Mouse (Mus musculus): ENCODE measurements around the gene Gngt2.

Gene Gngt2

DNA sequence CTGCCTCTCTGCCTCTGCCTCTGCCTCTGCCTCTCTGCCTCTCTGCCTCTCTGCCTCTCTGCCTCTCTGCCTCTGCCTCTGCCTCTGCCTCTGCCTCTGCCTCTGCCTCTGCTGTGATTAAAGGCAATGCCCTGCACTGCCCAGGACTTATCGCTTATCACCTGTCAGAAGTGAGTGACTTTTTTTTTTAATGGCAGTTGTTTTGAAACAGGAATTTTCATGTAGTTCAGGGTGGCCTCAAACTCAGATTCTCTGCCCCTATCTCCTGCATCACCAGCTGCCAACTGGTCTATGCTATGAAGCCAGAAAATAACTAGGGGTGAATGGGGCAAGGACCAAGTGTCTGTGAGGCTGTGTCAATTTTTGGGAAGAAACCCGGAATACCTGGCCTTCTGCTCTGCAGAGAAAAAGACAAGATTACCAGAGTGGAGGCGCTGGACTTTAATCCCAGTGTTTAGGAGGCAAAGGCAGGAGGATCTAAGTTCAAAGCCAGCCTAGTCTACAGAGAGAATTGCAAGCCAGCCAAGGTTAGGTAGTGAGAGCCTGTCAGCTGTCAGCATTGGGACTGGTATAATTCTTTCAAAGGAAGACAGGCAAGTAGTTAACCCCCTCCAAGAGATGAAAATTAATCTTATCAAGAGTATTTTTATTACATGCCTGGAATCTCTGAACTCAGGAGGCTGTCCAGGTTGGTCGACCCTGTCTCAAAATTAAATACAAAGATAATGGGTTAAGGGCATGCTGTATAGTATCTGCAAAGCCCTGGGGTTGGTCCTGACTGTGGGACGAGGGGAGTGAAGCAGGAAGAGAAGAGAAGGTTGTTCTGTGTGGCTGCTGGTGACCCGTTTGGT is 10.5 kb upstream of the Gngt2 start:
- no peak for DNase-seq (ENCODE audit: low read depth, low spot score)

DNA sequence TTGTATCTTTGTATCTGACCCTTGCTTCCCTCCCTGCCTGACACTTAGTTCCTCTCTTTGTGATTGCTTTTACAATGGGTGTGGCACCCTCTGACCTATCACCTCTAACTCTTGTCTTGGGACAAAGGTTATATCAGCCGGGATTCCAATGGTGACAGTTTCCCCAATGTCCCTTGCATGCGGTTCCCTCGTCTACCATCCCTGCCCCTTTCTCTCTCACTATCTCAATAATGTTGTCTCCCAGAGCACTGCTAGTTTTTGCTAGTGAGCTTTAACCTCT is 9.9 kb upstream of the Gngt2 start:
- DNase-seq (ENCODE audit: low read depth, low spot score) = peak; percentile 37

DNA sequence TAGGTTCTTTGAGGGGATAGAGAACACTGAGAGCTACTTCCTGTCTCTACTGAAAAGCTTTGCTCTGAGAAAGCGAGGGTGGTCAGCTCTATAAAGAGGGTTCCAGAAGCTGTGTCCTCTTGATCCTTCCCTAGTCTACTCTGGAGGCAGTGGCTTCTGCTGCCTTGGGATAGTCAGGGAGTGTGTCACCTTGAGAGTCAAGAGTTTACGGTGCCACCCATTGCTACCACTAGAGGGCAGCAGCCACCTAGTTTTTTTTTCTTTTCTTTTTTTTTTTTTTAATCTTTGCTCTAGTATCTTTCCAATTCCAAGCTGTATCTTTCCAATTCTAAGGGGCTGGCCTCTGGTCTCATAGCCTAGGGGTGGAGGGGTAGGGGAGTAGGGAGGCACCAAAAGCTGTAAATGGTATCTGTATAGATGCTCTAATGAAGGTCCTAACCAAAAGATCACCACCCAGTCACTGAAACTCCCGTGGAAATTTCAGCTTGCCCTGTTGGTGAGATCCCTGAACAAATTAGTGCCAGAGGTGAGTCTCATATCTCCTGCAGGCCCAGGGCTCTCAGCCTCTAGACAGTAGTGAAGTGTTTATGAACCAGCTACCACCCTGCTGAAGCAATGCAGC is 9.4 kb upstream of the Gngt2 start:
- peak; percentile 76 for DNase-seq (ENCODE audit: low read depth, low spot score)

DNA sequence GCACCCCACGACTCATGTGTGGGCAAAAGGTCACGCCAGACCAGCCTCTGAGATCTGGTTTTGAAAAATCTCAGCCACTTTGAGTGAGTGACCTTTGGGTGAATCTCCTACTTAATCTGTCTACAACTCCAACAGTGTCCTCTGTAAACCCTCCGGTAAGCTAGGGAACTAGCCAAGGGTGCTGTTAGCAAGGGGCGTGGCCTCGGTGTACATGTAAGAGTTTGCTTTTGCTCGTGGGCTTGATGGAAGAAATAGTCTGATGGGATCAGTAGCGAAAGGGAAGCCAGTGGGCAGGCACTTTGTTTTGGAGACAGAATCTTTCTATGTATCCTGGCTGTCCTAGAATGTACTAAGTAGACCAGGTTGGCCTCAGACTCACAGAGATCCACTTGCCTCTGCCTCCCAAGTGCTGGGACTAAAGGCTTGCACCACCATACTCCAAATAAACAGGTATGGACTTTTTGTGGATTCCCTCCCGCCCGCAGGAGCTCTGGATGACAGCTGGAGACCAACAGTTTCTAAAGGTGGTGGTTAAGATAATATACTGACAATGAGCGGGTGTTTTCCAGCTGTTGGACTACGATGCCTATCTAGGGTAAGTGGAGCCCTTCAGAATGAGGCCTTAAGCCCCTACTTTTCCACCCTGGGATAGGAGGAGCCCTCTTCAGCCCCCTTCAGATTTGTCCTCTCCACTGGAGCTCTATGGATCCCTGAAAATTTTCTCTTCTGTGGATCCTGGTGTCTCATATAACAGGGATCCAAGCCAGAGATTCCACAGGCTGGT is 8.6 kb upstream of the Gngt2 start:
- DNase-seq (ENCODE audit: low read depth, low spot score) = no peak

DNA sequence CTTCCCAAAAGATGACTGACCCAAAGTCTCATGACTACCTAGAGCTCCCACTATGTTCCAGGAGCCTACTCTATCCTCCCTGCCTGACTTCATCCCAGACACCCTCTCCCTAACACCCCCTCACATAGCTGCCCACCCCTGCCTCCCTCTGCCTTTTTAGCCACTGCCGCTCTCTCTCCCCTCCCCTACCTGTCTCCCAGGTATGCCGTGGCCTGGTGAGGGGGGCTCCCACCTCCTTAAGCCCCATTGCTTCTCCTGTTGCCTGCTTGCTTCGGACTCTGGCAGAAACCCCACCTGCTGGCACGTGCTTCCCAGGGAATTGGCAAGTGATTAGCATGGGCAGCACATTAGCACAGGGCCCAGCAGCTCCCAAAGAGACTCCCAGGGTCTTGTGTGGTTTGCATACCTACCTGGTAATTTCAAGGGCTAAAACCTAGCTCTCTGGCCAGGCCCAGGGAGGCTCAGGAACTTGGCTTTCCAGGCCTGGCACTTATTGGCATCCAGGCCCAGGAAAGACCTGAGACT is 7.4 kb upstream of the Gngt2 start:
- no peak for DNase-seq (ENCODE audit: low read depth, low spot score)

DNA sequence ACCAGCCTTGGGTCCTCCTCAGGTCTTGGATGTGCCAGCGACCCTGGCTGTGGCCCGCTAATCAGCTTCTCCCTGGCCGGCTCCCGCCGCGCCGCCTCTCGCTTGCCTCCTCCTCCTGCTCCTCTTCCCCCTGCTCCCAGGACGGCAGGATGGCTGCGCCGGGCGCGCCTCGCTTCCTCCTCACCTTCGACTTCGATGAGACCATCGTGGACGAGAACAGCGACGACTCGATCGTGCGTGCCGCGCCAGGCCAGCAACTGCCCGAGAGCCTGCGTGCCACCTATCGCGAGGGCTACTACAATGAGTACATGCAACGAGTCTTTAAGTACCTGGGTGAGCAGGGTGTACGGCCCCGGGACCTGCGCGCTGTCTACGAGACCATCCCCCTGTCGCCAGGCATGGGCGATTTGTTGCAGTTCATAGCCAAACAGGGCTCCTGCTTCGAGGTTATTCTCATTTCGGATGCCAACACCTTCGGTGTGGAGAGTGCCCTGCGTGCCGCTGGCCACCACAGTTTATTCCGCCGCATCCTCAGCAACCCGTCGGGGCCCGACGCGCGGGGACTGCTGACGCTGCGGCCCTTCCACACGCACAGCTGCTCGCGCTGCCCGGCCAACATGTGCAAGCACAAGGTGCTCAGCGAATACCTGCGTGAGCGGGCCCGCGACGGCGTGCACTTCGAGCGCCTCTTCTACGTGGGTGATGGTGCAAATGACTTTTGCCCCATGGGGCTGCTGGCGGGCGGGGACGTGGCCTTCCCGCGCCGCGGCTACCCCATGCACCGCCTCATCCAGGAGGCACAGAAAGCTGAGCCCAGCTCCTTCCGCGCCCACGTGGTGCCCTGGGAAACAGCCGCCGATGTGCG is 6.4 kb upstream of the Gngt2 start:
- peak; percentile 67 for DNase-seq (ENCODE audit: low read depth, low spot score)

DNA sequence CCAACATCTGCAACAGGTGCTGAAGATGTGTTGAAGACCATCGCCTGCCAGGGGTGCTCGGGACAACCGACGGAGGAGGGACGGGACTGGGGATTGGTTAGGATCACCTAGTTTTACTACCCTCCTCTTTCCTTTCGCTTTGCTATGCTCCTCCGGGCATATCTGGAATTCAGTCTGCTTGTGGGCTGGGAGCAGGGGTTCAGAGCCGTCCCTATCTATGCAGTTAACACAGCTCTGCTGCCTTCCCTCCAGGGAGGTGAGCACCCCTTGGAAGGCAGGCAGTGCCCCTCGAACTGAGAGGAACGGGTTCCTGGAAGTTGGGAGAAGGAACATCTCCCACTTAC is 5.8 kb upstream of the Gngt2 start:
- no peak for DNase-seq (ENCODE audit: low read depth, low spot score)

DNA sequence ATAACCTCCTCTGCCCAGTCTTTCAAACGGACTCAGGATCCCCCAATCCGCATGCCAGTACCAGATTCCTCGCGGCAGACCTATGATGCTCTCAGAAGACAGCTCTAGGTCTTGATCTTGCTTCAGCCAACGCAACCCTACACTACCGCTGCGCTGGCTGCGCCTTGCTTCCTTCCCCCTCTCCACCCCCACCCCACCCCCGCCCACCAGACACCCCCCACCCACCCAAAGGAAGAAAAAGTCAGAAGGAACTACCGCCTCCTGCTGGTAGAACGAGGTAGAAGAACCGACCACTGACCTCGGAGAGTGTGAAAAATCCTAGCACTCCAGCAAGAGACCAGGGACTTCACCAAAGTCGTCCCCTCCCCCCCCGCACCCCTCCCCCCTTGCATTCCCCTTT is 5.4 kb upstream of the Gngt2 start:
- DNase-seq (ENCODE audit: low read depth, low spot score) = peak; percentile 76

DNA sequence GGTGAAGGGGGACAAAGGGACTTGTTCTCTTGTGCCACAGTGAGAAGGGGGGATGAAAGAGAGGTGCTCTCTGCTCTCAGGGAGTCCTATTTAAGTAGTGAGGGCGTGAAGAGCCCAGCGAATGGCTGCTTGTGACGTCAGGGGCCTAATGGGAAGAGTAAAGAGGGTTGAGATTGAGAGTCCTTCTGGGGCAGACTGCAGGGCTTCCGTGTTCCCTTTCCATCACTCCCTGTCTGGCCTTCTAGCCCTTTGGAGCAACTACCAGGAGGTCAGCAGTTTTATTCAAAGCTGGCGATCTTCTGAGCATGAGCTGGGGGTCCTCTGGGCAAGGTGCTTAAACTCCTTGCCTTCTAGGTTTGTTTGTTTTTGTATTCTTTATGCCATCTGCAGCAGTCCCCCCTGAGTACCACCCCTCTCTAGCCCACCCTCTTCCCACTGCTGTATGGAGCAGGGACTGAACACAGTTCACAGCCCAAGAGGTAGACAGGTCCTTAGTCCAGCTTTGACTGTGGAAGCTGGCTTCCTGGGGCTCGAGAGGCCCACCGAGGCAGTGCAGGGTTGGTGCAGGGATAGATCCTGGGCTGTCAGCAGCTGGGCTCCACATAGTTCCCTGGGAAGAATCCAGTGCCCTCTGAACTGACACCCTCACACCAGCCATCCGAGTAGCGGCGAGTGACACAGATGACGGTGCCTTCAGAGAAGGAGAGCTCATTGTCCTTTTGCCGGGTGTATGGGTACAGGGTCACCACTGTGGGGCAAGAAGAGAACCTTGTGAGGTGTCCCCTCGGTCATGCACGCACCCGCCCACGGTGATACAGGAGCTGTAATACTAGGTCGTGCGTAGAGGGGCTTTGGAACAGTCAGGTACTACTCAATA is 4.6 kb upstream of the Gngt2 start:
- no peak for DNase-seq (ENCODE audit: low read depth, low spot score)

DNA sequence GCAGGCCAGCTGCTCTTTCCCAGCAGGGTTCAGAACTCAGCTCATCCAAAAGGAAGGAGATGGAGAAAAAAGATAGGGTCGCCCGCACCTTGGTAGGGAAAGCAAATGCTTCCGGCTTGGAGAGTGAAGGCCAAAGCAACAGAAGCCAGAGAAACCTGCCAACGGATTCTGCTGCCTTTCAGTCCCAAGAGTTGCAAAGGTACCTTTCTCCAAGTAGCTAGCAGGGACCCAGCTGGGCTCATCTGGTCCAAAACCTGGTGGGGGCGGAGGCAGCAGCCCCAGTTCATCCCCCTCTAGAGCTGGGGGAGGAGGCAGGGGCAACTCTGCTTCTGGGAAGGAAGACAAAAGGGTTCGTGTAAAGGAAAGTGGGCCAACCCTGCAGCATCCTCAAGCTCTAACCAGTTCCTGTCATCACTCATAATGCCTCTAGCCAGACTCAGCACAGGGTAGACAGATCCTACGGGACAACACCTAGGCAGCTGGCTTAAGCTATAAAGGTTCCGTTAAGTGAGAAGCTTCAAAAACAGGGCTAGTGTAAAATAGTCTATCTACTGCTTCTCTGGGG is 3.9 kb upstream of the Gngt2 start:
- no peak for DNase-seq (ENCODE audit: low read depth, low spot score)

DNA sequence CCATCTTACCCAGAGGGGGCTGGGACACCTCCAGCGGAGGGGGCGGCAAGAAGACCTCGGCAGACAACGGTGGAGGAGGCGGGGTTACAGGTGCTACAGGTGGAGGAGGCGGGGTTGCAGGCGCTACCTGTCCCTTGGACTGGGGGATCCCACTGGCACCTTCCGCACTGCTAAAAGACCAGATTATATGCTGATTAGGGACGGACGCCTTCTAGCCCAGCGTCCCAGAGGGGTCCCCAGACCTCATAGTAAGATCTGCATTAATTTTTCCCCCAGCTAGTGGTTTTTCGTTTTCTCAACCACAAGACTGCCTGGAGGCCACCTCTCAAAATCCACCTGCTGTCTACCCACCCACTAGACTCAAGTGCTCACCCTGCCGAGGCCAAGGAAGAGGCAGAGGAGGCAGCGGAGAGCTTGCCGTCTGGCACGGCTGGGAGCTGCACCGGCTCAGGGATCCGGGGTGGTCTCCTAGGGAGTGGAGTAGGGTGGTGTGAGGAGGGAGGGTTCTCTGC is 3.3 kb upstream of the Gngt2 start:
- no peak for DNase-seq (ENCODE audit: low read depth, low spot score)

DNA sequence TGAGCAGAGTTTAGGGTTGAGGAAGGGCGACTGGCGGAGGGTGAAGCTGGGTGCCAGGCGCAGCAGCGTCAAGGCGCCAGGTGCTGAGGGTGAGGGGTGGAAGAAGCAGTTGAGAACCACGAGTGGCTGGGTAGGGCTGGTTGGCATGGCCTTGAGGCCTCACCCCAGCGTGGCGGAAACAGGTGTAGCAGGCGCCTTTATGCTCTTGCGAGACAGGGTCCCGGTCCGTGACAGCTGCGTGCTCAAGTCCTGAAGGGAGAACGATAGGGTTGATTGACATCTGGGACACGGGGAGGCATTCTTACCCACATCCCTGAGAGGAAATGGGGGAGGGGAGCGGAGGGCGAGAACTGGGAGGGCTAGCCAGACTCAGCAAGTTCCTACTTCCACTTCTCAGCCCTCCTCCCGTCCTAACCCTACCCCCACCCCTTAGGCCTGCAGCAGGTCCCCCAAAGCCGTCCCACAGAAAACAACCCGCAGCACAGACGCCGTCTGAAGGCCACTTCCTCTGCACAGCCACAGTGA is 2.8 kb upstream of the Gngt2 start:
- peak; percentile 50 for DNase-seq (ENCODE audit: low read depth, low spot score)

DNA sequence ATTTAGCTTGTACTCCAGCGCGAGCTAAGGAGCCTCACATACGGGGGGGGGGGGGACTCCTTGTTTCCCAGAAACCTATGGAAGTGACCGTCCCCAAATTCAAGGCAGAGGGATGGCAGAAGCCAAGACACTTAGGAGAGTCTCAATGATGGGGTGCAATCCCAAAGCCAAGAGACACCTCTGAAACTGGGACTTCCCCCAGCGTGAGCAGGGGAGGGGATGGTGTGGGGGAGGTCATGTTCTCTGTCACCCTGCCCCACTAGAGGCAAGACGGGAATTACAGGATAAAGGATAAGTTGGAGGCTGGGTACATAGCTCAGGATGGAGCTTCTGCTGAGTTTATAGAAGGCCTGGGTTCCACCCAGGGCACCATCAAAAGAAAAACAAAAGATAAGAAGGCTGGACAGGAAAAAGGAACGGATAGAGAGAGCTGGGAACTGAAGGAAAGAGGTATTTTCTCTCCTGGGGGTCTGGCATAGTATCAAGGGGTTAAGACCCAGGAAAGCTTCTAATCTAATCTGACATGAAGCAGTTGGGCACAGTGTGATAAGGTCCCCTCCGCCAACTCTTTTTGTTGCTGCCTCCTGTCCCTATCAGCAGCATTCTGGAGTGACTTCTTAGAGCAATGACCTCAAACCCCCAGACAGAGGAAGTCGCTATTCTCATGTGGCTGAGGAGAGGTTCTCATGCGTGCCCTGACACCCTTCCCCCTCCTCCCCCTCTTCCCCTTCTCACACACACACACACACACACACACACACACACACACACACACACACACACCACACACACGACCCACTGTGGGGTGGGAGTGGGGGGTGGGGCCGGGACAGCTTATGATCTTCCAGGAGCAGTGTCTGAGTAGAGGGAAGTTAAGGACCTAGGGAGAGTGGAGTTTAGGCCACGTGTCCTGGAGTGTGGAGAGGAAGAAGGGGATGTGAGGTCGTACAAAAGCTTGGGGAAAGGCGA is 2.0 kb upstream of the Gngt2 start:
- no peak for DNase-seq (ENCODE audit: low read depth, low spot score)

DNA sequence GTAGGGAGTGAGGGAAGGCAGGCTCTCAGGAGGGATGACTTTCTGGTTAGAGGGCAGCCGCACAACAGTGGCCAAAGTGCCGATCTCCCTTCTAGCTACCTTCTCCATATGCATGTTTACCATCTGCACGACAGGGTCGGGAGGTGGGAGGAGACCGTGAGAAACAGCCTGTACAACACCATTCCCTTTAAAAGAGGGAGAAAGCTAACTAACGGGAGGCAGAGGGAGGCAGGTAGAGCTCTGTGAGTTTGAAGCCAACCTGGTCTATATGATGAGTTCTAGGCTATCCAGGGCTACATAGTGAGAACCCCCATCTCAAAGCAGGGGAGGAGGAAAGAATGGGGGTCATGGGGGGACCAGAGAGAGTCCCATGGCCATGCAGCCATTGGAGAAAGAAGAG is 1.2 kb upstream of the Gngt2 start:
- DNase-seq (ENCODE audit: low read depth, low spot score) = no peak

DNA sequence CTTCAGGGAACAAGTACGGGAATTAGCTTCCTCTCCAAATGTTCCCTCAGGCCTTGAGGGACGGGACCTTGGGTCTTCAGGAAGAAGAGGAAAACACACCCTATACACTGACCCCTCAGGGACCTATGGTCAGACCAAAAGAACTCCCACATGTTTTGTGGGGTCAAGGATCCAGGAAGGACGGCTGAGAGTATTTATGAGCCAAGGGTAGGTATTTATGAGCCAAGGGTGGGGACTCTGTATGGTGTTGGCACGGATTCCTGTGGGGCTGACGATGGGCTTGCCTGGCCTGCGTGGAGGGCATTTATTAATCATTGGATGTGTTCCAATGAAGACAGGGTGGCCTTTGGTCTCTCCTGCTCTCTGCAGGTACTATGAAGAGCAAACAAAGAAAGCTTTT is 583 bp upstream of the Gngt2 start:
- DNase-seq (ENCODE audit: low read depth, low spot score) = no peak

DNA sequence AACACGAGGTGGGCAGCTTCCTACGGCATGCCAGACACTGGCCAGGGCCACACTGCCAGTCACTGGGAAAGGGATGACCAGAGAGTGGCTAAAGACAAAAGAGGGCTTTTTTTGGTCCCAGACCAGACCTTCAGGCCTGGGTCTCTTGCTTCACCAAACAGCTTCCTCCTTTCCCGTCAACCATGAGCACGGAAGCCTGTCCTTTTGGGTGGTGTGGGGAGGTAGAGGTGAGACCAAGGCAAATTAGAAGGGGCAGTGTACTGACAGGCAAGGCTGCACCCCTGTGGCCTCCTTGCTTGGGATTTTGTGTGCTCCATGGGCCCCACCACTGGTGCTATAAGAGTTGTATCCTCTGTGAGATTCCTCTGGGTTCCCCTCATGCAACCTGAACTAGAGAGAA is 1.6 kb downstream of the Gngt2 start:
- no peak for DNase-seq (ENCODE audit: low read depth, low spot score)

DNA sequence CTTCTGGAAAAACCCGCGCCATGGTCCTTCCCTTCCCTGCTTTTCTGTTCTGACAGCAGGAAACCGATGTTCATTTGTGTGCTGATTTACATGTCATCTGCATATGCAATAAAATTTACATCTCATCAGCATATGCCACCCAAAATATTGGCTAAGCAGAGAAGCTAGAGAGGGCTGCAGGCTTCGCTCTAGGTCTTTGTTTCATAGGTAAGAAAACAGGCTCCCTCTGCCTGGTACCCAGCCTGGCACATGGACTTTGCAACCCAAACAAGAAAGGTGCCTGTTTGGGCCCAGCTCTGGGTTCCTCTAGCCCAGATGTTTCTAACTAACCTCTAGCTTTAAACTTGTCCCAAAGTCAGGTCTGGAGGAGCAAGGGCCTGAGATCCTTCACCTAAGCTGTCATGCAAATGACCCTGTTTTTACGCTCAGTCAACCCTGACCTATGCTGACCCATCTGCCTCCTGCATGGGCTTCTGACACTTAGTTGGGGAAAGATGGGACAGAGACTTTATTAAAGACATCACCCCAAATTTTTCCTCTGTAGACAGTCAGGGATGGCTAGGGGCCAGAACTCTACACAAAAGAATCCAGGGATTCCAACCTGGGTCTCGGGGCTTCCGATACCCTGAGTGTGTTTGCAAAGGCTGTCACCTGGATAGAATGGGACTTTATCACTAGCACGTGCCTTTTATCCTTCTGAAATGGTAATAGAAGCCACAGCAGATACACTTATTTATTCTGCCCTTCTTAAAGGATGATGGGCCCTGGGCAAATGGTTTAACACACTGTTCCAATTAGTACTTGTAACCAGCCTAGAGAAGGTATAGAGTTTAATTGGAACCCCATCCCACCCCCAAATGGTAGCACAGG is 2.2 kb downstream of the Gngt2 start:
- no peak for DNase-seq (ENCODE audit: low read depth, low spot score)
